Mouse (Mus musculus) hindbrain, embryonic 12.5 days (tissue): Measurements from ENCODE around the gene Irf2. TPM values are rescaled to one million over a fixed set of nuclear protein-coding genes. Genes with fewer than 3 reads are reported as not detected.

ENCODE experiments used
- ATAC-seq: fragments of 200-750 bp; cut with Nextera tagmentation; 2 replicates; pipeline ENCODE4 v1.8.0; 2017; ENCODE audit warnings: moderate TSS enrichment; ENCODE audit not compliant: low FRiP score
- H3K27ac ChIP-seq: fragments of 300-500 bp; sonication (generic); 2 replicates; pipeline ENCODE4 v1.5.1; 2016; ENCODE audit warnings: mild to moderate bottlenecking
- H3K27me3 ChIP-seq: fragments of 300-500 bp; sonication (generic); 2 replicates; pipeline ENCODE4 v1.6.1; 2016; ENCODE audit warnings: mild to moderate bottlenecking
- H3K36me3 ChIP-seq: fragments of 300-500 bp; sonication (generic); 2 replicates; pipeline ENCODE4 v1.6.1; 2016; ENCODE audit warnings: mild to moderate bottlenecking
- H3K4me1 ChIP-seq: fragments of 300-500 bp; sonication (generic); 2 replicates; pipeline ENCODE4 v1.6.1; 2016
- H3K4me2 ChIP-seq: fragments of 300-500 bp; sonication (generic); replicated peaks from 2 replicates; pipeline ENCODE4 v1.6.1; 2016; ENCODE audit warnings: mild to moderate bottlenecking
- H3K4me3 ChIP-seq: fragments of 300-500 bp; sonication (generic); 2 replicates; pipeline ENCODE4 v1.5.1; 2016; ENCODE audit warnings: mild to moderate bottlenecking
- H3K9ac ChIP-seq: fragments of 300-500 bp; sonication (generic); 2 replicates; pipeline ENCODE4 v1.6.1; 2016; ENCODE audit warnings: mild to moderate bottlenecking, moderate library complexity
- H3K9me3 ChIP-seq: fragments of 300-500 bp; sonication (generic); replicated peaks from 2 replicates; pipeline ENCODE4 v1.6.1; 2016; ENCODE audit warnings: mild to moderate bottlenecking
- WGBS: fragments of 180-500 bp; shearing (Covaris S2); methylation state at CpG from one replicate; pipeline ENCODE4 v1.1.7; 2016; 5-methylcytosine and 5-hydroxymethylcytosine counted together
- polyA plus RNA-seq: library from polyadenylated mRNA; unstranded; fragments of >200 nt; fragmentation: Nextera tagmentation; extraction: Ambion mirVana; gene quantifications from 2 replicates; pipeline ENCODE4 v1.2.1, GENCODE M21; 2016

Gene Irf2
- polyA plus RNA-seq, result 11.5 and 11.9 TPM in 2 replicates

GRCm38 (mm10) chr8:46739003-46739949 lies at the start of gene Irf2:
Gene Irf2 (plus strand): TSS chr8:46739732.
- peak within 1 kb of the TSS; percentile 98 for H3K9ac ChIP-seq
- peak within 1 kb of the TSS; percentile 91 for H3K27ac ChIP-seq
- H3K27me3 ChIP-seq, result no peaks in the 10 kb centered on the region
- WGBS, result 2% methylated on average over 46 of the region's 51 CpGs
- peak within 1 kb of the TSS; percentile 71 for H3K4me2 ChIP-seq
- H3K4me1 ChIP-seq, result peaks cover 15% of the 10 kb centered on the region
- peak; percentile 55 for ATAC-seq
- peak within 1 kb of the TSS; percentile 94 for H3K4me3 ChIP-seq
- H3K36me3 ChIP-seq, result no peaks in the 10 kb centered on the region
- H3K9me3 ChIP-seq, result no peaks in the 10 kb centered on the region

- ATAC-seq, result no peak
- no peak overlapping the region for H3K27ac ChIP-seq
Observed at GRCm38 (mm10) chr8:46690111-46690510, 49.4 kb upstream of the Irf2 start.

DNA sequence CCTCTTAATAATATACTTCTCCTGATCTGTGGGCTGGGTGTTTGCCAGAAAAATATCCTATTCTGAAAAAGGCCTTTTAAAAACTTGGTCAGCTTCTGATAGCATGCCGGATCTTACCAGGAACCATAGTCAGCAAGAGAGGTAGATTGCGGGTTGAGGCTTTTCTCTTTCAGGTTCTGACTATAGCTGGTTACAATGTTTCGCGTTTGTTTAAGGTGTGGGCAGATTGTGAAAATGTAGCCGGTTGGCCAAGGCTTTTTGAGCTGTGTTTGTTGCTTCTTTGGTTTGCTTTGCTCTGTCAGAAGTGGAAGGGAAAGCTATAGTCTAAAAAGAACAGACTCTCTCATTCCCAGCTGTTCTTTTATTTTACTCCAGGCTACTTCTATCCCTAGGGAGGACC lies 49.0 kb upstream of the Irf2 start:
- WGBS, result 64% methylated on average over 5 of the region's 5 CpGs

More at GRCm38 (mm10) chr8:46690111-46690510, 49.4 kb upstream of the Irf2 start:
- Histone ChIP-seq H3K9me3 (no peaks in the 10 kb centered on the region), H3K4me3 (no peak overlapping the region), H3K9ac (no peak overlapping the region), H3K27me3 (no peaks in the 10 kb centered on the region), H3K4me2 (no peak overlapping the region), H3K36me3 (no peaks in the 10 kb centered on the region), H3K4me1 (peaks cover 27% of the 10 kb centered on the region)
- 30% methylated on average over 5 of the region's 5 CpGs for WGBS

GRCm38 (mm10) chr8:46691360-46691759 lies 48.2 kb upstream of the Irf2 start:
- 47% methylated on average over 7 of the region's 7 CpGs for WGBS
- no peak overlapping the region for H3K27ac ChIP-seq

More for the DNA sequence above, 49.0 kb upstream of the Irf2 start:
- Histone ChIP-seq H3K9ac (no peak overlapping the region), H3K4me2 (no peak overlapping the region), H3K27me3 (no peaks in the 10 kb centered on the region), H3K9me3 (no peaks in the 10 kb centered on the region), H3K4me1 (peaks cover 27% of the 10 kb centered on the region), H3K36me3 (no peaks in the 10 kb centered on the region), H3K27ac (no peak overlapping the region), H3K4me3 (no peak overlapping the region)
- ATAC-seq, result no peak

GRCm38 (mm10) chr8:46696256-46697041 lies 43.1 kb upstream of the Irf2 start:
- 69% methylated on average over 15 of the region's 15 CpGs for WGBS
- H3K4me2 ChIP-seq, result no peak overlapping the region
- ATAC-seq, result no peak

More at GRCm38 (mm10) chr8:46691360-46691759, 48.2 kb upstream of the Irf2 start:
- no peak overlapping the region for H3K4me3 ChIP-seq
- peaks cover 27% of the 10 kb centered on the region for H3K4me1 ChIP-seq
- H3K4me2 ChIP-seq, result no peak overlapping the region
- no peak overlapping the region for H3K9ac ChIP-seq
- no peak for ATAC-seq
- H3K27me3 ChIP-seq, result no peaks in the 10 kb centered on the region
- H3K36me3 ChIP-seq, result no peaks in the 10 kb centered on the region
- no peaks in the 10 kb centered on the region for H3K9me3 ChIP-seq

DNA sequence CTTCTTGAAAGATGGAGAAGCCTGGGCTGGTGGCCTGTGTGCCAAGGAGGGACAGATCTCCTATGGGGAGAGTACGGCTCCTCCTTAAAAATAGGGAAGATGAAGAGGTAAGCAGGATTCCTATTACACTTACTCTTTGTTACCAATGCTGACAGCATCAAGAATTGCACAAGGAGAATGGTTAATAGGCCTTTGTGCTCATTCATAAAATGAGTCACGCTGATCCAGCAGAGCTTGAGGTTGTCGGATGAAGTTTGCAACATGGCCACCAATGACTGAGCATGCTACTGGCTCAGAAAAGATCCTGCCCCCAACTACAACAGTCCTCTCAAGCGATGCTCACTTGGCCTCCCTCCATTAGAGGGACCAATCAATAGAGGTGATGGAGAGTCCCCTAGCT lies 42.0 kb upstream of the Irf2 start:
- Histone ChIP-seq H3K4me1 (peaks cover 3% of the 10 kb centered on the region), H3K4me2 (no peak overlapping the region), H3K27me3 (no peaks in the 10 kb centered on the region), H3K9me3 (no peaks in the 10 kb centered on the region), H3K4me3 (no peak overlapping the region), H3K9ac (no peak overlapping the region), H3K36me3 (no peaks in the 10 kb centered on the region), H3K27ac (no peak overlapping the region)
- 83% methylated on average over 4 of the region's 4 CpGs for WGBS
- no peak for ATAC-seq

More at GRCm38 (mm10) chr8:46696256-46697041, 43.1 kb upstream of the Irf2 start:
- Histone ChIP-seq H3K4me1 (peaks cover 14% of the 10 kb centered on the region), H3K9me3 (no peaks in the 10 kb centered on the region), H3K9ac (no peak overlapping the region), H3K36me3 (no peaks in the 10 kb centered on the region), H3K27ac (no peak overlapping the region), H3K4me3 (no peak overlapping the region), H3K27me3 (no peaks in the 10 kb centered on the region)

- Histone ChIP-seq H3K4me3 (no peak overlapping the region), H3K4me2 (no peak overlapping the region), H3K36me3 (no peaks in the 10 kb centered on the region), H3K27ac (no peak overlapping the region), H3K27me3 (no peaks in the 10 kb centered on the region), H3K4me1 (no peaks in the 10 kb centered on the region; the same call in 1 of the 2 replicates), H3K9ac (no peak overlapping the region), H3K9me3 (no peaks in the 10 kb centered on the region)
- no peak for ATAC-seq
- WGBS, result 90% methylated on average over 5 of the region's 5 CpGs
Observed at GRCm38 (mm10) chr8:46698162-46698561, 41.4 kb upstream of the Irf2 start.

DNA sequence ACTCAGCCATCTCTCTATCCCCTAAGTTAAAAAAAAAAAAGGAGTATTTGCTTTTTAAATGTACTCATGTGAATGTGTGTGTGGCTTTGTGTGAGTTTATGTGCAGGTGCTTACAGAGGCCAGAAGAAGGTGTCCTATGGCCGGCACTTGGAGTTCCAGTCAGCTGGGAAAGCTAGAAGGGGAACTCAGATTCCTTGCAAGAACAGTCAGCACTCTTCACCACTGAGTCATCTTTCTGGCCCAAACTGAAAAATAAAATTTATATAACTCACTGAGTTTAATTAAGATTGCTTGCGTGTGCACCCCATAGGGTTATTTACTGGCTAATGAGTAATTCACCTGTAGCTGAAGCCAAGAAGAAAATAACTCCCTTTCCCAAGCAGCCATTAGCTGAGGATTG lies 34.4 kb upstream of the Irf2 start:
- ATAC-seq, result no peak
- no peak overlapping the region for H3K9ac ChIP-seq
- 93% methylated on average over 2 of the region's 2 CpGs for WGBS

GRCm38 (mm10) chr8:46706730-46707129 lies 32.8 kb upstream of the Irf2 start:
- no peaks in the 10 kb centered on the region for H3K4me1 ChIP-seq
- H3K27ac ChIP-seq, result no peak overlapping the region
- no peaks in the 10 kb centered on the region for H3K27me3 ChIP-seq
- peaks cover 7% of the 10 kb centered on the region; the same call in 1 of the 2 replicates for H3K9me3 ChIP-seq
- no peak for ATAC-seq
- no peak overlapping the region for H3K4me3 ChIP-seq
- H3K36me3 ChIP-seq, result no peaks in the 10 kb centered on the region
- no peak overlapping the region for H3K9ac ChIP-seq
- H3K4me2 ChIP-seq, result no peak overlapping the region
- whole genome bisulfite sequencing, result 83% methylated on average over 5 of the region's 5 CpGs

More for the DNA sequence above, 34.4 kb upstream of the Irf2 start:
- Histone ChIP-seq H3K4me2 (no peak overlapping the region), H3K27me3 (no peaks in the 10 kb centered on the region), H3K4me1 (no peaks in the 10 kb centered on the region), H3K27ac (no peak overlapping the region), H3K9me3 (peaks cover 7% of the 10 kb centered on the region; the same call in 1 of the 2 replicates), H3K36me3 (no peaks in the 10 kb centered on the region), H3K4me3 (no peak overlapping the region)

- H3K4me2 ChIP-seq, result no peak overlapping the region
- H3K27ac ChIP-seq, result no peak overlapping the region
- H3K9me3 ChIP-seq, result peaks cover 7% of the 10 kb centered on the region; the same call in 1 of the 2 replicates
- H3K36me3 ChIP-seq, result no peaks in the 10 kb centered on the region
- WGBS, result 89% methylated on average over 4 of the region's 4 CpGs
- no peak for ATAC-seq
- H3K4me1 ChIP-seq, result no peaks in the 10 kb centered on the region
- no peak overlapping the region for H3K4me3 ChIP-seq
- H3K27me3 ChIP-seq, result no peaks in the 10 kb centered on the region
- H3K9ac ChIP-seq, result no peak overlapping the region
Observed at GRCm38 (mm10) chr8:46709302-46709701, 30.2 kb upstream of the Irf2 start.

DNA sequence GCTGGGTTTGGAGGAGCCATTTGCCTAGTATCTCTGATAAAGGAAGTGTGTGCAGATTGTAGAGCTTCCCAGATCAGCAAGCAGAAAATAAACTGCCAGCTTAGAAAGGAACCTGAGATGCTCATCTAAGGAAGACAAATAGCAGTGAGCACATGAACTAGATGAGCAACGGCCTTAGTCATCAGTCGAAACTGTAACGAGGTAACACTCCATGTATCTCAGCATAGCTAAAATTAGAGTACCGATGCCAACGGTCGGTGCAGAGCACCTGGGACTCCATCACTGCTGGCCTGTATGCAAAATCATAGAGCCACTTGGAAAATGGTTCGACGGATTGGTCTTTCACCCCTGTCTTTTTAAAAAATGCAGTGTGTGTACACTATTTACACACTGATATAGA lies 29.2 kb upstream of the Irf2 start:
- no peaks in the 10 kb centered on the region for H3K27me3 ChIP-seq
- H3K4me1 ChIP-seq, result no peaks in the 10 kb centered on the region
- H3K4me2 ChIP-seq, result no peak overlapping the region
- H3K9ac ChIP-seq, result no peak overlapping the region
- ATAC-seq, result no peak
- H3K4me3 ChIP-seq, result no peak overlapping the region
- 92% methylated on average over 8 of the region's 8 CpGs for WGBS
- no peak overlapping the region for H3K27ac ChIP-seq
- H3K9me3 ChIP-seq, result peaks cover 7% of the 10 kb centered on the region; the same call in 1 of the 2 replicates
- H3K36me3 ChIP-seq, result no peaks in the 10 kb centered on the region

GRCm38 (mm10) chr8:46711496-46711895 lies 28.0 kb upstream of the Irf2 start:
- WGBS, result 67% methylated on average over 2 of the region's 2 CpGs
- no peaks in the 10 kb centered on the region for H3K36me3 ChIP-seq
- no peak for ATAC-seq
- no peak overlapping the region for H3K4me2 ChIP-seq
- H3K4me1 ChIP-seq, result peaks cover 6% of the 10 kb centered on the region; the same call in 1 of the 2 replicates
- no peak overlapping the region for H3K27ac ChIP-seq
- H3K9me3 ChIP-seq, result no peaks in the 10 kb centered on the region
- no peak overlapping the region for H3K4me3 ChIP-seq
- H3K27me3 ChIP-seq, result no peaks in the 10 kb centered on the region
- no peak overlapping the region for H3K9ac ChIP-seq
